Mouse (Mus musculus) limb, embryonic 13.5 days (tissue): ENCODE measurements around the gene Mvb12b. TPM values are rescaled to one million over a fixed set of nuclear protein-coding genes. Genes with fewer than 3 reads are reported as not detected.

ENCODE experiments used
- ATAC-seq: fragments of 200-750 bp; cut with Nextera tagmentation; 2 replicates; pipeline ENCODE4 v1.8.0; 2017; ENCODE audit warnings: low read depth, moderate number of reproducible peaks, moderate TSS enrichment; ENCODE audit not compliant: low FRiP score
- H3K27ac ChIP-seq: fragments of 300-500 bp; sonication (generic); 2 replicates; pipeline ENCODE4 v1.5.1; 2015; ENCODE audit warnings: inconsistent platforms, mild to moderate bottlenecking, moderate library complexity
- H3K27me3 ChIP-seq: fragments of 300-500 bp; sonication (generic); 2 replicates; pipeline ENCODE4 v1.6.1; 2015; ENCODE audit warnings: mild to moderate bottlenecking, inconsistent platforms
- H3K36me3 ChIP-seq: fragments of 300-500 bp; sonication (generic); 2 replicates; pipeline ENCODE4 v1.6.1; 2015; ENCODE audit warnings: inconsistent platforms, mild to moderate bottlenecking, moderate library complexity
- H3K4me1 ChIP-seq: fragments of 300-500 bp; sonication (generic); 2 replicates; pipeline ENCODE4 v1.6.1; 2015; ENCODE audit warnings: inconsistent platforms
- H3K4me2 ChIP-seq: fragments of 300-500 bp; sonication (generic); replicated peaks from 2 replicates; pipeline ENCODE4 v1.6.1; 2015; ENCODE audit warnings: inconsistent platforms, mild to moderate bottlenecking, moderate library complexity
- H3K4me3 ChIP-seq: fragments of 300-500 bp; sonication (generic); 2 replicates; pipeline ENCODE4 v1.5.1; 2015; ENCODE audit warnings: moderate library complexity, mild to moderate bottlenecking, inconsistent platforms
- H3K9ac ChIP-seq: fragments of 300-500 bp; sonication (generic); 2 replicates; pipeline ENCODE4 v1.6.1; 2015; ENCODE audit warnings: mild to moderate bottlenecking, inconsistent platforms
- H3K9me3 ChIP-seq: fragments of 300-500 bp; sonication (generic); 2 replicates; pipeline ENCODE4 v1.6.1; 2016; ENCODE audit warnings: inconsistent platforms
- WGBS: fragments of 180-500 bp; shearing (Covaris S2); methylation state at CpG from one replicate; pipeline ENCODE4 v1.1.7; 2015; 5-methylcytosine and 5-hydroxymethylcytosine counted together
- polyA plus RNA-seq: library from polyadenylated mRNA; unstranded; fragments of >200 nt; fragmentation: Nextera tagmentation; extraction: Ambion mirVana; gene quantifications from 2 replicates; pipeline ENCODE4 v1.2.1, GENCODE M21; 2015

Gene Mvb12b
- polyA plus RNA-seq = 22.6 and 23.8 TPM in 2 replicates

DNA sequence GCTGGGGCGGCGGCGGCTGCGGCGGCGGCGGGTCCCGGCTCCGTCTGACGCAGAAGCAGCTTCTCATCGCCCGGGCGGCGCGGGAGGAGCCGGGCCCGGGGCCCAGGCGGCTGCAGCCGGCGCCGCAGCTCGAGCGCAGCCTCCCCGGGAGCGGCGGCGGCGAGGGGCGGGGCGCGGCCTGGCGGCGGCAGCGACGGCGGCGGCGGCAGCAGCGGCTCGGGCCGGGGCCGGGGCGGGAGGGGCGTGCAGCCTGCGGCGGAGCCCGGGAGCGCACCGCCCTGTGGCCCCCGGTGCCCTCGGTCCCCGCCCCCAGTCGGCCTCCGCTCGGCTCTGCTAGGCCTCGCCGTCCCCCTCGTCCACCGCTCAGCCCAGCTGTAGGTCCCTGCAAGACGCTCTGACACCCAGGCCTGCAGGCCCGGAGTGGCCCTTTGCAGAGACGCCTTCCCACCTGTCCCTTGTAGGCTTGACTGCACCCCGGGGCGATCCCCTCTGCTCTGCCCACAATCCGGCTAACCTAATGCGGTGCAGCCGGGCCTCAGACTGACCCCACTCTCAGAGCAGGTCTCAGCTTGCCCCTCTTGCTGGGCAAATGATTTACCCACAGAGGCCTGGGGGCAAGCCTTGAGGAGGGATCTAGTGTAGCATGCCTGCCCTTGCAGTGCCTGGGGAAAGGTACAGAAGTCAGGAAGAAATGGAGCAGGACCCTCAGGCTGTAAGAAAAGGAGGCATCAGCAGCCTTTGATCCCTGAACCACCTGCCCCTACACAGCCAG is at the start of gene Mvb12b:
TSS of gene Mvb12b (minus strand) at position 619 of the 772 bp plus-strand sequence.
- Histone ChIP-seq H3K9me3 (peaks cover 3% of the 10 kb centered on the region; the same call in 1 of the 2 replicates), H3K9ac (peak within 1 kb of the TSS; percentile 93), H3K4me1 (peaks cover 40% of the 10 kb centered on the region), H3K4me3 (peak within 1 kb of the TSS; percentile 77), H3K27me3 (no peaks in the 10 kb centered on the region), H3K36me3 (no peaks in the 10 kb centered on the region), H3K4me2 (peak within 1 kb of the TSS; percentile 86), H3K27ac (peak within 1 kb of the TSS; percentile 87)
- peak; percentile 73 for ATAC-seq
- WGBS = under 1% methylated on average over 26 of the region's 67 CpGs

DNA sequence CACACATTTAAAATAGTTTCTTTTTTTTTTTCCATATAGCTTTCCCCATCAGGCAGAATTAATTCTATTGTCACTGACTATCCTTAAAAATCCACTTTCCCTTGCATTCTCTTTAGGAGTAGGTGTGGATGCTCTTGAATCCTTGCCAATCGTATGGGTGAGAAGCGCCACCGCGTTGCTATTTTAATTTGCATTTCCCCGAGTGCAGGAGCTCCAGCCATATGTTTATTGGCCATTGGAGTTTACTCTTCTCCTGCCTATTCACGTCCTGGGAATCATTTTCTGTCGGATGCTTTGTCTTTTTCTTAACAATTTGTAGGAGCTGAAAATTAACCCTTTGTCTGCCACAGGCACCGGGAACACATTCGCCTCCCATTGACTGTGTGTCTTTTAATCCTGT is 48.0 kb upstream of the Mvb12b start:
- 46% methylated on average over 9 of the region's 9 CpGs for WGBS

DNA sequence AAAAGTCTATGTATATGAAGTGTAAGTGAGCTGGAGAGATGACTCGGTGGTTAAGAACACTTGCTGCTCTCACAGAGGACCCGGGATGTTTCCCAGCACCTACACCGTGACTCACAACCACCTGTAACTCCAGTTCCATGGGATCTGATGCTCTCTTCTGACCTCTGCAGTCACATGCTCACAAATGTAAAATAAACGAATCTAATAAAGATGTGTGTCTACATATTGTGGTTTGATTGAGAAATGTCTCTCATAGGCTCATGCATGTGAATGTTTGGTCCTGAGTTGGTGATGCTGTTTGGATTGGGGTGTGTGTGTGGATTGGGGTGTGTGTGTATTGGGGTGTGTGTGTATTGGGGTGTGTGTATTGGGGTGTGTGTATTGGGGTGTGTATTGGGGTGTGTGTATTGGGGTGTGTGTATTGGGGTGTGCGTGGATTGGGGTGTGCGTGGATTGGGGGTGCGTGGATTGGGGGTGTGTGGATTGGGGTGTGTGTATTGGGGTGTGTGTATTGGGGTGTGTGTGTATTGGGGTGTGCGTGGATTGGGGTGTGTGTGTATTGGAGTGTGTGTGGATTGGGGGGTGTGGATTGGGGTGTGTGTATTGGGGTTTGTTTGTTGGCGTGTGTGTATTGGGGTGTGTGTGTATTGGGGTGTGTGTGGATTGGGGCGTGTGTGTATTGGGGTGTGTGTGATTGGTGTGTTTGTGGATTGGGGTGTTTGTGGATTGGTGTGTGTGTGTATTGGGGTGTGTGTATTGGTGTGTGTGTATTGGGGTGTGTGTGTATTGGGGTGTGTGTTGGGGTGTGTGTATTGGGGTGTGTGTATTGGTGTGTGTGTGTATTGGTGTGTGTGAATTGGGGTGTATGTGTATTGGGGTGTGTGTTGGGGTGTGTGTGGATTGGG is 46.1 kb upstream of the Mvb12b start:
- WGBS = 61% methylated on average over 10 of the region's 10 CpGs
- H3K9ac ChIP-seq = no peak overlapping the region
- no peaks in the 10 kb centered on the region for H3K36me3 ChIP-seq
- no peak overlapping the region for H3K4me3 ChIP-seq
- no peaks in the 10 kb centered on the region for H3K4me1 ChIP-seq
- no peak overlapping the region for H3K4me2 ChIP-seq
- no peak for ATAC-seq
- 0 out of 2 replicates have a peak, but pooled peaks cover 4% of the 10 kb centered on the region for H3K27me3 ChIP-seq
- no peaks in the 10 kb centered on the region for H3K9me3 ChIP-seq
- no peak overlapping the region for H3K27ac ChIP-seq

More for the DNA sequence above, 48.0 kb upstream of the Mvb12b start:
- Histone ChIP-seq H3K4me3 (no peak overlapping the region), H3K9me3 (peaks cover 4% of the 10 kb centered on the region; the same call in 1 of the 2 replicates), H3K9ac (no peak overlapping the region), H3K36me3 (no peaks in the 10 kb centered on the region), H3K27me3 (no peaks in the 10 kb centered on the region), H3K4me1 (no peaks in the 10 kb centered on the region), H3K27ac (no peak overlapping the region), H3K4me2 (no peak overlapping the region)
- ATAC-seq = no peak

DNA sequence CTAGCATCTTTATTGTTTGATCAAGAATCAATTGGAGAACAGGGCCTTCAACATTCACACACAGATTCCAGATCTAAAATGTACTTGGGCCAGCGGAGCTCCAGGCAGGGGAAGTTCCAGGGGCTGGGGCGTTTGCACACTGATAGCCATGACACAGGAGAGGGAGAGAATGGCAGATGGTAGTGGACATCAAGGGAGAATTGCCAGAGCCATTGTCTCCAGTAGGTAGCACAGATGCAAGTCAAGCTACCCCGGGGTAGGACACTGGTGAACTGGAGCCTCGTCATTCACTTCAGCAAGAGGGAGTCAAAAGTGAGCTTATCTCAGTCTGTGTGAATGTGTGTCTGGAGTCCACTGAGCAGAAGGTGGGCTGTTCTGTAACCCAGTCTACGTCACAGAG is 43.4 kb upstream of the Mvb12b start:
- Histone ChIP-seq H3K27me3 (peaks cover 14% of the 10 kb centered on the region), H3K36me3 (no peaks in the 10 kb centered on the region)
- WGBS = 78% methylated on average over 5 of the region's 5 CpGs

DNA sequence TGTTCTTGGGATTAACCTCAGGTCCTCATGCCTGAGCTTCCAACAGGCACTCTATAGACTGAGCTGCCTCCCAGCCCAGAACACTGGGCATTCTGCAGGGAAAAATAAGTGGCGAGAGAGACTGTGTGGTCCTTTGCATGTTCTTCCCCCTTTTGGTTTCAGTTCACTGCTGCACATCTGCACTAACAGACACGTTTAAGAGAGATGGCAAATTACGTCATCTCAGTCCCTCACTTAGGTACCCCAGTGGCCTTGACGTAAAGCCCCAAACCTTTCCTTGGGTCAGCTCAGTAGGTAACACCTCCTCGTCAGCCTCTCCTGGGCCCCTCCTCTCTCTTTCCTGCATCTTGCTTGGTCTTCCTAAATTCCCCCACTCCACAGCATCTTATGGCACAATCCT is 37.5 kb upstream of the Mvb12b start:
- H3K36me3 ChIP-seq = no peaks in the 10 kb centered on the region
- peaks cover 23% of the 10 kb centered on the region for H3K4me1 ChIP-seq
- no peak for ATAC-seq
- H3K27me3 ChIP-seq = peaks cover 72% of the 10 kb centered on the region
- no peak overlapping the region for H3K4me2 ChIP-seq
- H3K27ac ChIP-seq = no peak overlapping the region
- no peak overlapping the region for H3K4me3 ChIP-seq
- no peak overlapping the region for H3K9ac ChIP-seq
- WGBS = 59% methylated on average over 5 of the region's 5 CpGs
- no peaks in the 10 kb centered on the region for H3K9me3 ChIP-seq

More for the DNA sequence above, 43.4 kb upstream of the Mvb12b start:
- Histone ChIP-seq H3K9me3 (no peaks in the 10 kb centered on the region), H3K27ac (no peak overlapping the region), H3K9ac (no peak overlapping the region), H3K4me1 (no peaks in the 10 kb centered on the region), H3K4me3 (no peak overlapping the region), H3K4me2 (no peak overlapping the region)
- no peak for ATAC-seq

DNA sequence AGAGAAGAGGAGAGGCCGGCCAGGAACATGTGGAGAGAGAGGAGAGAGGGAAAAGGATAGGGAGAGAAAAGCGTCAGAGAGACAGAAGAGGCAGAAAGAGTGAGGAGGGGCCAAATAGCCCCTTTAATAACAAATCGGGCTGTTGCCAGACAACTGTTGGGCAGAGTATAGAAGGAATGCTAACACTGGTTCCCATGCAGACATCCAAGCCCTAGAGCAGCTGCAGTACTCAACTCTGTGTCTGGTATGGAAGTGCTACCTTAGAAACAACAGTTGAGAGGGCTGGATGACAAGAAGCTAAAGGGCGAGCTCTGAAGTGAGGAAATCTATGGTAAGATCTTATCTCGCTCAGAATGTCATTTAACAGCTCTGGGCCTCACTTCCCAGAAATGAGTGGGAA is 35.7 kb upstream of the Mvb12b start:
- H3K4me3 ChIP-seq = no peak overlapping the region
- H3K9me3 ChIP-seq = no peaks in the 10 kb centered on the region
- no peak overlapping the region for H3K9ac ChIP-seq
- no peak overlapping the region for H3K27ac ChIP-seq
- no peak overlapping the region for H3K4me2 ChIP-seq
- peaks cover 71% of the 10 kb centered on the region for H3K27me3 ChIP-seq
- no peak for ATAC-seq
- H3K4me1 ChIP-seq = peaks cover 39% of the 10 kb centered on the region
- WGBS = 62% methylated on average over 5 of the region's 5 CpGs
- no peaks in the 10 kb centered on the region for H3K36me3 ChIP-seq

DNA sequence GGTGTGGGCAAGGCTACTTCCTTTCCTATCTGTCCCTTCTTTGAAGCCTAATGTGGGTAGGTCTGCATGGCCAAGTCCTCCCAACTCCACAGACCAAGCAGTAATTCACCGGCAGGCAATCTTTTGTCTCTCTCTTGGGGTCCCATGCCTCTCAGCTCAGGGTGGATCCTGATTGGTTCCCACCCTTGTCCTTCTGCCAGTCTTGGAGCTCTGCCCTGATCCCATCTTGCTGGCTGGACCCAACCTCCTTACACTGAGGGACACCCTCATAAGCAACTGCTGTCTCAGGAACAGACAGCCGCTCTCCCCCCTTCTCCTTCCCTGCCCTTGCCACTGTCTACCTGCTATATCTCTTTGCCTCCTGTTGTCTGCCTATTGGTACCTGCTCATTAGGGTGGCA is 34.7 kb upstream of the Mvb12b start:
- WGBS = 88% methylated on average over 2 of the region's 2 CpGs
- Histone ChIP-seq H3K4me1 (peaks cover 39% of the 10 kb centered on the region), H3K27me3 (peaks cover 70% of the 10 kb centered on the region)

DNA sequence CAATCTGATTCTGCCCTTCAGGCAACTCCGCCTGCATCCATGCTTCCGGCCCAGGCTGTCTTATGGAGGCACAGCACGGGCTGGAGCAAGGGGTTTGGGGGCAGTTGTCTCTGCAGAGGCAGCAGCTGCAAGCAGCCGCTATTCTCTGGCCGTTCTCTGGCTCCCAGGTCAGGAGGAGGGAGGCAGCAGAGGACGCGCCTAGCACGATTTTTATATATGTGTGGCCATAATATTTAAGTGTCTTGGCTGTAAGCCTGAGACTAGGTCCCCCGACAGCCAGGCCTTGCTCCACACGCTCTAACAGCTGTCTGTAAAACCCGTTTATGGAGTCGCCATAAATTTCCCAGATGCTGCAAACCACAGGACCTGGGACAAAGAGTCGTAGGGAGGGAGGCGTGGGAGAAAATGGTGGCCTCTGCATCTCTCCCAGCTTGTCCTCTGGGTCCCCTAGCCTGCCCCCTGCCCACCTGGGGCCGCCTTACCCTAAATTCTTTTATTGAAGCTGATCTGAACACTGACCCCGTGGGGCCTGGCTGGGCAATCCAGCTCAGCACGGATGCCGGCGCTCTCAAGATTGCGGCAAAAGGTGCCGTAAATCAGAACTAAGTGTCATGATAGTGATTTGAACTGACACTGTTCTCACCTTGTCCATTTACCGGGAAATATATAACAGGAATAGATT is 32.3 kb upstream of the Mvb12b start:
- H3K27me3 ChIP-seq = peaks cover 57% of the 10 kb centered on the region
- H3K4me2 ChIP-seq = peak overlapping the region; percentile 62
- H3K9ac ChIP-seq = peak overlapping the region; percentile 57
- H3K4me3 ChIP-seq = peak overlapping the region; percentile 23
- H3K4me1 ChIP-seq = peaks cover 47% of the 10 kb centered on the region
- WGBS = 3% methylated on average over 22 of the region's 22 CpGs
- no peaks in the 10 kb centered on the region for H3K36me3 ChIP-seq
- no peaks in the 10 kb centered on the region for H3K9me3 ChIP-seq
- peak overlapping the region; percentile 74; the same call in 1 of the 2 replicates for H3K27ac ChIP-seq
- peak; percentile 89 for ATAC-seq

More for the DNA sequence above, 34.7 kb upstream of the Mvb12b start:
- H3K36me3 ChIP-seq = no peaks in the 10 kb centered on the region
- no peak for ATAC-seq
- H3K4me2 ChIP-seq = no peak overlapping the region
- no peak overlapping the region for H3K27ac ChIP-seq
- no peaks in the 10 kb centered on the region for H3K9me3 ChIP-seq
- H3K9ac ChIP-seq = no peak overlapping the region
- H3K4me3 ChIP-seq = no peak overlapping the region

DNA sequence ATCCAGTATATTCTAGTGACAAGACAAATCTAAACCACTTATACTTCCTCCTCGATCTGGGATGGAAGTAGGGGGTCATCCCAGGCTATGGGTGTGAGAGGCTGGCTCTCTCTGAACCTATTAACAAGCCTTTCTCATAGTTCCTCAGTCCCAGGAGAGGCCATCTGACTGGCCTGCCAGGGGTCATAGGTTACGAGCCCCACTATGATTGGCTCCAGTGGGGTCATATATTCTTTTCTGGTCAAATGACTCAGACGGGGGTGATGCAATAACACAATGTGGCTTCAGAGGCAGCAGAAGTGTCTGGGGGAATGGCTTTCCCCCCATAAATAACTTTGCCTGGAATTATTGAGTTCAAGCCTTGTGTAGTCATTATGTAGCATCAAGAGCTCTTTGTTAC is 31.1 kb upstream of the Mvb12b start:
- H3K9me3 ChIP-seq = no peaks in the 10 kb centered on the region
- peaks cover 51% of the 10 kb centered on the region for H3K4me1 ChIP-seq
- no peak for ATAC-seq
- no peak overlapping the region for H3K4me3 ChIP-seq
- WGBS = 49% methylated on average over 3 of the region's 3 CpGs
- H3K27me3 ChIP-seq = peaks cover 44% of the 10 kb centered on the region
- no peak overlapping the region for H3K9ac ChIP-seq
- H3K27ac ChIP-seq = no peak overlapping the region
- H3K4me2 ChIP-seq = no peak overlapping the region
- H3K36me3 ChIP-seq = no peaks in the 10 kb centered on the region

DNA sequence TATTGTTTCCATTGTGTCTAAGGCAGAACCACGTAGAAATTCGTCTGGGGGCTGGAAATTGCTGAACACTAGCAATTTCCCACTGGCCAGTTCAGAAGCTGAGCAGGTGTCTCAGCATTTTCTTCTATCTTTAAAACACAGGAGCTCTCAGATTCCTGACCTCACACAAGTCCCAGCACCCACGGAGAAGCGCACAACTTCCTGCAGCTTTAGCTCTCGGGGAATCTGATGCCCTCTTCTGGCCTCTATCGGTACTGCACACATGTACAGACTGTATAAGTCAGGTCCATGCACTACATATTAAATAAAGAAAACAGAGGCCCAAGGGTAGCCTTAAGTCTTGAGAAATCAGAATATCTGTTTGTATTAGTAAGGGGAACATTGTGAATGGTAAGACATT is 30.6 kb upstream of the Mvb12b start:
- 72% methylated on average over 6 of the region's 6 CpGs for WGBS
- 0 out of 2 replicates have a peak overlapping the region, but pooled peaks have one; percentile 3 for H3K27ac ChIP-seq
- no peak for ATAC-seq

DNA sequence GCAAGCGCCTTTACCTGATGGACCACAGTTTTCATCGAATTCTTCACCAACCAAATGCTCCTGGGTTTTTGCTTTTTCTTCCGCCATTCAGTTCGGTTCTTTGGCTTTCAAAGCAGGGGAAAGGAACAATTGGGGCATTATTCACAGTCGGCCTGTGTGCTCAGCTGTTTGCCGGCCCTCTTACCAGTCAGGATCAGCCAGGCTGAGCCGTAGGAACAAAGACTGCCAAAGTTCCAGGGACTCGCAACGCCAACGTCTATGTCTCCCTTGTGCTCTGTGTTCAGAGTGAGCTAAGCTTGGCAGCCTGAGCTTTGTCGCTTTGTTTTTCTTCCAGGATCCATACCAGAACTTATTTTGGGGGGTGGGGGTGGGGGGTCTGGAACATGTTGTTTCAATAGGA is 28.9 kb upstream of the Mvb12b start:
- Histone ChIP-seq H3K4me2 (no peak overlapping the region), H3K9ac (no peak overlapping the region), H3K27me3 (peaks cover 22% of the 10 kb centered on the region), H3K36me3 (no peaks in the 10 kb centered on the region), H3K4me1 (peaks cover 45% of the 10 kb centered on the region), H3K9me3 (no peaks in the 10 kb centered on the region), H3K4me3 (no peak overlapping the region), H3K27ac (peak overlapping the region; percentile 6; the same call in 1 of the 2 replicates)
- no peak for ATAC-seq
- 51% methylated on average over 11 of the region's 11 CpGs for WGBS

More for the DNA sequence above, 30.6 kb upstream of the Mvb12b start:
- Histone ChIP-seq H3K9me3 (no peaks in the 10 kb centered on the region), H3K4me1 (peaks cover 51% of the 10 kb centered on the region), H3K4me3 (no peak overlapping the region), H3K4me2 (no peak overlapping the region), H3K27me3 (peaks cover 39% of the 10 kb centered on the region), H3K36me3 (no peaks in the 10 kb centered on the region), H3K9ac (no peak overlapping the region)
